Mouse (Mus musculus) gonadal fat pad, adult 2 months (tissue): ENCODE results near the gene Dnajb8. TPM values are rescaled to one million over a fixed set of nuclear protein-coding genes. Genes with fewer than 3 reads are reported as not detected.

Experiments
- DNase-seq: peaks from one replicate; pipeline ENCODE4 v3.0.0-alpha.2; 2012; ENCODE audit warnings: low read depth
- polyA plus RNA-seq: library from polyadenylated mRNA; depleted of rRNA; stranded (reverse); fragments of >200 nt; gene quantifications from 2 replicates; pipeline ENCODE4 v1.2.3, GENCODE M21; 2012; rRNA removed

Gene Dnajb8
- 7.0 and 7.3 TPM in 2 replicates for polyA plus RNA-seq

GRCm38 (mm10) chr6:88221968-88222367, at the start of gene Dnajb8:
Dnajb8 (plus strand) TSS chr6:88222268.
- DNase-seq, result no peak

GRCm38 (mm10) chr6:88174191-88174590, 47.9 kb upstream of the Dnajb8 start:
- DNase-seq, result no peak

- no peak for DNase-seq
Measured at GRCm38 (mm10) chr6:88174676-88175075, 47.4 kb upstream of the Dnajb8 start.

- DNase-seq, result no peak
Measured at GRCm38 (mm10) chr6:88184671-88185070, 37.4 kb upstream of the Dnajb8 start.

GRCm38 (mm10) chr6:88188148-88188547, 33.9 kb upstream of the Dnajb8 start:
- DNase-seq, result no peak

- DNase-seq, result no peak
Measured at GRCm38 (mm10) chr6:88189312-88190042, 32.6 kb upstream of the Dnajb8 start.

GRCm38 (mm10) chr6:88190043-88190309, 32.1 kb upstream of the Dnajb8 start:
- no peak for DNase-seq

- no peak for DNase-seq
Measured at GRCm38 (mm10) chr6:88190310-88191023, 31.6 kb upstream of the Dnajb8 start.

GRCm38 (mm10) chr6:88191024-88191365, 31.1 kb upstream of the Dnajb8 start:
- no peak for DNase-seq

- no peak for DNase-seq
Measured at GRCm38 (mm10) chr6:88191411-88192070, 30.5 kb upstream of the Dnajb8 start.

GRCm38 (mm10) chr6:88192756-88193155, 29.3 kb upstream of the Dnajb8 start:
- no peak for DNase-seq

GRCm38 (mm10) chr6:88193433-88194052, 28.5 kb upstream of the Dnajb8 start, which contains the start of gene Gata2:
Gata2 (plus strand) TSS chr6:88193891.
- no peak for DNase-seq

- no peak for DNase-seq
Measured at GRCm38 (mm10) chr6:88194053-88194977, 27.8 kb upstream of the Dnajb8 start.

- no peak for DNase-seq
Measured at GRCm38 (mm10) chr6:88194978-88195325, 27.1 kb upstream of the Dnajb8 start.

GRCm38 (mm10) chr6:88196054-88196732, 25.9 kb upstream of the Dnajb8 start:
- no peak for DNase-seq

GRCm38 (mm10) chr6:88196733-88197312, 25.2 kb upstream of the Dnajb8 start:
- DNase-seq, result no peak

GRCm38 (mm10) chr6:88197313-88198069, 24.6 kb upstream of the Dnajb8 start:
- no peak for DNase-seq

GRCm38 (mm10) chr6:88198070-88198940, 23.8 kb upstream of the Dnajb8 start:
- DNase-seq, result no peak
